9 mouse cellular contexts compared by ENCODE assay signal in genomic region chr17:49563416-49563780, GRCm38 (mm10). TPM values are rescaled to one million over a fixed set of nuclear protein-coding genes. Genes with fewer than 3 reads are reported as not detected.
DNase-seq lines count a peak whose midpoint lies in the region; ATAC-seq lines count a peak whose summit lies in the region.
"Had no signal": no experiment of that assay in that cellular context is flagged by ENCODE, and none has a peak within 500 bp of the region (broad histone marks: within the 10 kb centered on the region; RNA-seq: fewer than 3 reads in every experiment).

No protein-coding gene starts in this region.

- peak overlapping the region; percentile 82 for H3K4me2 ChIP-seq in hindbrain, embryonic 13.5 days
- H3K4me2 ChIP-seq in midbrain, embryonic 14.5 days (ENCODE audit: low read length) = peak overlapping the region; percentile 80

- no peak for DNase-seq in heart, embryonic 10.5 days (ENCODE audit: low spot score)
- DNase-seq in heart, adult 11 months = no peak
- peak; percentile 8 for DNase-seq in adipocyte (ENCODE audit: low spot score)
- DNase-seq in midbrain, embryonic 14.5 days = no peak
- no peak for DNase-seq in ovary, postnatal 10 days (ENCODE audit: low spot score)

- peaks cover 35% of the 10 kb centered on the region for H3K4me1 ChIP-seq in heart, embryonic 10.5 days
- peaks cover 24% of the 10 kb centered on the region for H3K4me1 ChIP-seq in hindbrain, embryonic 13.5 days (replicated peaks)
- H3K4me1 ChIP-seq in midbrain, embryonic 14.5 days (ENCODE audit: control insufficient read depth, insufficient read depth, low read length) = peaks cover 10% of the 10 kb centered on the region; the same call in 1 of the 2 replicates

- peak overlapping the region; percentile 70 for H3K4me3 ChIP-seq in heart, embryonic 10.5 days
- peak overlapping the region; percentile 44 for H3K4me3 ChIP-seq in hindbrain, embryonic 13.5 days
- peak overlapping the region; percentile 37 for H3K4me3 ChIP-seq in midbrain, embryonic 14.5 days (replicated peaks; ENCODE audit: low read depth, low read length)
- H3K4me3 ChIP-seq: erythroblast, embryonic 14.5 days had no signal

- peak overlapping the region; percentile 70 for H3K9ac ChIP-seq in hindbrain, embryonic 13.5 days
- peak overlapping the region; percentile 42; the same call in 1 of the 2 replicates for H3K9ac ChIP-seq in midbrain, embryonic 14.5 days (replicated peaks; ENCODE audit: low read length)

- peak overlapping the region; percentile 91 for H3K27ac ChIP-seq in heart, embryonic 10.5 days
- H3K27ac ChIP-seq in hindbrain, embryonic 13.5 days = no peak overlapping the region
- H3K27ac ChIP-seq in midbrain, embryonic 14.5 days (replicated peaks; ENCODE audit: low read depth, low read length) = no peak overlapping the region

- no peaks in the 10 kb centered on the region for H3K36me3 ChIP-seq in heart, embryonic 10.5 days
- H3K36me3 ChIP-seq in hindbrain, embryonic 13.5 days = no peaks in the 10 kb centered on the region
- H3K36me3 ChIP-seq in midbrain, embryonic 14.5 days (ENCODE audit: control insufficient read depth, insufficient read depth, low read length) = no peaks in the 10 kb centered on the region

- no peaks in the 10 kb centered on the region for H3K9me3 ChIP-seq in heart, embryonic 10.5 days
- no peaks in the 10 kb centered on the region for H3K9me3 ChIP-seq in hindbrain, embryonic 13.5 days
- H3K9me3 ChIP-seq in midbrain, embryonic 14.5 days (ENCODE audit: control insufficient read depth, low read length) = no peaks in the 10 kb centered on the region

- peaks cover 13% of the 10 kb centered on the region; the same call in 1 of the 2 replicates for H3K27me3 ChIP-seq in heart, embryonic 10.5 days (ENCODE audit: insufficient read depth, poor library complexity, severe bottlenecking)
- H3K27me3 ChIP-seq in hindbrain, embryonic 13.5 days = peaks cover 24% of the 10 kb centered on the region
- H3K27me3 ChIP-seq in midbrain, embryonic 14.5 days (ENCODE audit: control insufficient read depth, insufficient read depth, low read length) = peaks cover 6% of the 10 kb centered on the region; the same call in 1 of the 2 replicates

- no peak for ATAC-seq in hindbrain, embryonic 13.5 days (ENCODE audit: low FRiP score)
- ATAC-seq in midbrain, embryonic 14.5 days (ENCODE audit: low FRiP score, low TSS enrichment) = no peak
- no peak for ATAC-seq in inflammation-experienced regulatory T-cells, adult 6 months
- no peak for ATAC-seq in CD4-positive, CD25-positive, alpha-beta regulatory T cell, adult 4 months

- WGBS in heart, embryonic 10.5 days = 22% methylated on average over 4 of the region's 4 CpGs
- WGBS in hindbrain, embryonic 13.5 days = 34% methylated on average over 4 of the region's 4 CpGs
- WGBS in midbrain, embryonic 14.5 days = 39% methylated on average over 4 of the region's 4 CpGs

RNA-seq across cellular contexts. Expression of gene Daam2, which starts 0.7 kb away (rescaled TPM):
- 3.9 and 8.8 TPM in 2 replicates for polyA plus RNA-seq in heart, embryonic 10.5 days (2016; fragmentation: Nextera tagmentation; extraction: Ambion mirVana)
- 3.7 and 3.9 TPM in 2 replicates for polyA plus RNA-seq in hindbrain, embryonic 13.5 days (2015; fragmentation: Nextera tagmentation; extraction: Ambion mirVana)
- polyA plus RNA-seq in midbrain, embryonic 14.5 days (2014; fragmentation: Nextera tagmentation; extraction: Ambion mirVana) = 1.8 and 2.1 TPM in 2 replicates
- not detected for polyA plus RNA-seq in inflammation-experienced regulatory T-cells, adult 6 months (2017; shearing (Covaris generic))
- polyA plus RNA-seq in CD4-positive, CD25-positive, alpha-beta regulatory T cell, adult 4 months (2017; shearing (Covaris generic)) = under 1 TPM in 1 of 2 experiments, not detected in 1; 0.04 TPM
- polyA plus RNA-seq: erythroblast, embryonic 14.5 days had no signal

RNA-seq across cellular contexts. Expression of gene Kif6, which starts 51.5 kb away (rescaled TPM):
- polyA plus RNA-seq in heart, embryonic 10.5 days (2016; fragmentation: Nextera tagmentation; extraction: Ambion mirVana) = 1.1 and 2.0 TPM in 2 replicates
- polyA plus RNA-seq in hindbrain, embryonic 13.5 days (2015; fragmentation: Nextera tagmentation; extraction: Ambion mirVana) = 2.9 and 3.2 TPM in 2 replicates
- 2.3 and 2.4 TPM in 2 replicates for polyA plus RNA-seq in midbrain, embryonic 14.5 days (2014; fragmentation: Nextera tagmentation; extraction: Ambion mirVana)
- polyA plus RNA-seq in inflammation-experienced regulatory T-cells, adult 6 months (2017; shearing (Covaris generic)) = not detected
- polyA plus RNA-seq in CD4-positive, CD25-positive, alpha-beta regulatory T cell, adult 4 months (2017; shearing (Covaris generic)) = not detected
- polyA plus RNA-seq: erythroblast, embryonic 14.5 days had no signal
